Mouse (Mus musculus): ENCODE data around the gene Sh3rf1.

Gene Sh3rf1

DNA sequence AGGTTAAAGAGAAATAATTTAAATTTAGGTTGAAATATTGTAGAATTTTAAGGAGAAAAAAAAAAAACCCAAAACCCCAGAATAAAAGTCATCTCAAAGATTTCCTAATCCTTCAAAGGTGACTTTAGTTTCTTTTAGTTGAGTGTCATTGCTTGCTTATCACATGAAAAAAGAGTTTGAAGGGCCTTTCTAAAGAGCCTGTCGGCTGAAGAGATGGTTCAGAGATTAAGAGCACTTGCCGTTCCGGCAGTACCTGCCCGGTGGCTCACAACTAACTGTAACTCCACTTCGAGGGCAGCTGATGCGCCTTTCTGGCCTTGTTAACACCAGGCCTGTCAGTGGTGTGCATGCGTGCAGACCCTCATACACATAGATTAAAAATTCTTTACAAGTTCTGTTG, 41.2 kb downstream of the Sh3rf1 start:
- no peak for DNase-seq

DNA sequence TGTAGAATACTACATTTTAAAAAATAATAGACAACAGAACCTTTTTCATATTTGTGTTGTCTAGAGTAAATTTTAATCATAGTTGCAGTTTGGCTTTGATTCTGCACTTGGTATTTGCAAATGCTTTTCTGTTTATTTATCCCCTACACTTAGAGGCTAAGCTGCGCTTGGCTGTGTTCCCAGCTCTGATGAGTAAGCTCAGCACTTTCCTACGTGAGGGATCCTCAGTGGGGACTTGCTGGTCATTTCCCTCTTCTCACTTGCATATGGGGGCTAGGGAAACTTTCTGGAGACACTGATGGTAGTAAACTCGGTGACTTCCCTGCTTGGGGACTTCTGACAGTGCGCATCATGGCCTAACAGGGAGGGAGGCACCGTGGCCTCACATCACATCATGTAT, 41.7 kb downstream of the Sh3rf1 start:
- peak; percentile 87 for DNase-seq

DNA sequence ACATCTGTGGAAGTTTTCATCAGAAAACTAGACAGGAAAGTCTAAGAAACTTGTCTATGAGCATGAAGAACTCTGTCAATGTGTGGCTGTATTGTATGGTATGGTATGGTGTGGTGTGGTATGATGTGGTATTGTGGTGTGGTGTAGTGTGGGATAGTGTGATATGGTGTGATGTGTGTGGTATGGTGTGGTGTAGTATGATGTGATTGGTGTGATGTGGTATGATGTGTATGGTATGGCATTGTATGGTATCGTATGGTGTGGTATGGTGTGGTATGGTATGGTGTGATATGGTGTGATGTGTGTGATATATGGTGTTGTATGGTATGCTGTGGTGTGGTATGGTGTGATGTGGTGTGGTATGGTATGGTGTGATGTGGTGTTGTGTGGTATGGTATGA, 43.4 kb downstream of the Sh3rf1 start:
- no peak for DNase-seq

DNA sequence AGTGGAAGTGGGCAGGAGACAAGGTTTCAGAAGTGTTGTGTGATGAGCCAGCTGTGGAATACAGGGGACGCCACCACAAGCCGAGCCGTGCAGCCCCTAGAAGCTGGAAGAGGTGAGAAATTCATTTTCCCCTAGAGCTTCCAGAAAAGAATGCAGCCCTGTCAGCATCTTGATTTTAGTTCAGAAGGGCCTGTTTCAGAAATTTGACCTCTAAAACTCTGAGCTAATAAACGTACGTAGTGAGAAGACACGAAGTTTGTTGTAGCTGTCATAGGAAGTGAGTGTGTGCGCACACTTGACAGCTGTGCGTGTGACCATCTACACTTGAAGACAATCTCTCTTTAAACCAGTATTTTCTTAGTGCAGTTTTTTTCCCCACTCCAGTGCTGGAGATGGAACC, 44.0 kb downstream of the Sh3rf1 start:
- no peak for DNase-seq

DNA sequence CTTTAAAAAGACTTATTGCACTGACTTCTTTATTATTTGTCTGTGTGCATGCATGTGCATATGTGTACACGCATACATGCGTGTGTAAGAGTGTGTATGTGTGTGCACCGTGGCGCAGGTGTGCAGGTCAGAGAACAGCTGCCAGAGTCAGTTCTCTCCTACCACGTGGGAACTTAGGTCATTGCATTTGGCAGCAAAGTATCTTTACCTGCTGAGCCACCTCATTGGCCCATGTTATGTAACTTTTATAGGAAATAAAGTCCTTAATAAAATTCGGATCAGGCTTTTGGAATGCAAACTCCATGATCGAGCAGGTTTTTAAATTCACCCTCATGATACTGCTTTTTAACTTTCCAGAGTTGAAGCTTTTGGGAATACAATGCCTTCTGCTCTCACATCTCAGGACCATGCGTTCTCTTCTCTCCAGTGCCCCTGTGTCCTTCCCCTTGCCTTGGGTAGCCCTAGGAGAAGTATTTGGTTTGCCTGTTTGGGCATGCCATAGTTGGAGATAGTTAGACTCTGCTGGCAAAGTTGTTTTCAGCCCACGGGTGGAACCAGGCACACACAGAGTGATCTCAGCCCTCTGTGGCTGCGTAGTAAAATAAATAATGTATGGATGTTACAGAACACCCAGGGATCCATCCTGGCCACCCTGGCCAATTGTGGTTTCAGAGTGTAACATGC, 44.7 kb downstream of the Sh3rf1 start:
- no peak for DNase-seq

DNA sequence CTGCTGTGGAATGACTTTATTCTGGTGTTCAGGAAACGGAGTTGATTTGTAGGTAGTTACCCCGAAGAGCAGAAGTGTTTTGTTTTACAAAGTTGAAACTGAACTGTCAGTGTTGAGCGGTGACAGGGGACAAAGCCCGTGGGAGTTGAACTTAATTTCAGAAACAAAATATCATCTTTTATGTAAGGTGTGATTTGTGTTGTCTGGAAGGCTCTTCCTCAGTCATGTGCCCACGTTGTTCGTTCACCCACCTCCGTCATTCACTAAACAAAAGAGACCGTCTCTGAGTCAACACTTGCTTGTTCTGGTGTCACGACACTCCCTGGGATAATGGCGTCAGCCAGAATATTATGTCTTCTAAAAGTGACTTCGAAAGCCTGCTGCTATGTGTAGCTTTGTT, 46.3 kb downstream of the Sh3rf1 start:
- no peak for DNase-seq

DNA sequence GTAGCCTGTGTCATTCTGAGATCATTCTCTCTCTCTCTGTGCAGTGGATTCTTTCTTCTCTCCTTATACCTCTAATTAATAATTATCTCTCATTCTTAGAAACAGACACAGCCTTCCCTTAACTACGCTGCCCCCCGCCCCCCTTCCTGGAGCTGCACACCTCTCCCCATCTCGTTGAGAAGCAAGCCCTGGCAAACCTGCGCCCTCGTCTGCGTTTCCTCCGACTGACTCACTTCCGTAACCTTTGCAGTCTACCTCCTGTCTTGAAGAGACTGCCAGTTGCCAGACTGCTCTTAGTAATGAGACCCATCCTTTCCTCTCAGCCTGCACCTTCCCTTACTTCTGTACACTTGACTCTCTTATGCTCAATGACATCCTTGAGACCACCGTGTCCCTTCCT, 46.9 kb downstream of the Sh3rf1 start:
- peak; percentile 64 for DNase-seq

DNA sequence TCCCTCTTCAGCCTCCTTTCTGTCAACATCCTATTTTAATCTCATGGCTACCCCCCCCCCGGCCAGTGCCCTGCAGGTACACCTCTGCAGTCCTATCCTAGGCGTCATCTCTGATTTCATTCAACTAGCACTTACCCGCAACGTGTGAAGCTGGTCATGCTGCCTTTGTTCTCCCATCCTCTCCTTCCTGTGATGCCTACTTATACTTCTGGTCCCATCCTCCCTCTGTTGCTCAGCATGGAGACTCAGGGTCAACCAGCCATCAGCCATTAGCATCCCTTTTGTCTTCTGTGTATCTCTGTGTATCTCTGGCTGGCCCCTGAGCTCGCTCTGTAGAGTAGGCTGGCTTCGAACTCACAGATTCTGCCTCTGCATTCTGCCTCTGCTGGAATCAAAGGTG, 47.3 kb downstream of the Sh3rf1 start:
- no peak for DNase-seq

DNA sequence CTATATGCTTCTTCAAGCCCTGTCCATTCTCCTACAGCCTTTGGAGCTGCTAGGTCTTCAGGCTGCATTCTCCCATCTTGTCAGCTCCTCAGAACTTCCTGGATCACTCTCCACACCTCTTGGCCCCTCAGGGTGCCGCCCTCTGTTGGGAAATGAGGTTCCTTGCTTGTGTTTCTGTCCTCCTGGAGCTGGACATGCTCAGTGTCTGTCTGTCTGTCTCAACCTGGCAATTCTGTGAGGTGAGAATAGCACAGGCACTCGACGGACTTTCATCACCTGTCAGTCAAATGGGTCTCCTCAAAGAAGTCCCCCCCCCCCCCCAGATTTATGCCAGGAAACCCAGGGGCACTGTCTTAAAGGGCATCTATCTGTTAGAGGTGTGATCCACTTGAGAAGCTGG, 49.2 kb downstream of the Sh3rf1 start:
- no peak for DNase-seq

DNA sequence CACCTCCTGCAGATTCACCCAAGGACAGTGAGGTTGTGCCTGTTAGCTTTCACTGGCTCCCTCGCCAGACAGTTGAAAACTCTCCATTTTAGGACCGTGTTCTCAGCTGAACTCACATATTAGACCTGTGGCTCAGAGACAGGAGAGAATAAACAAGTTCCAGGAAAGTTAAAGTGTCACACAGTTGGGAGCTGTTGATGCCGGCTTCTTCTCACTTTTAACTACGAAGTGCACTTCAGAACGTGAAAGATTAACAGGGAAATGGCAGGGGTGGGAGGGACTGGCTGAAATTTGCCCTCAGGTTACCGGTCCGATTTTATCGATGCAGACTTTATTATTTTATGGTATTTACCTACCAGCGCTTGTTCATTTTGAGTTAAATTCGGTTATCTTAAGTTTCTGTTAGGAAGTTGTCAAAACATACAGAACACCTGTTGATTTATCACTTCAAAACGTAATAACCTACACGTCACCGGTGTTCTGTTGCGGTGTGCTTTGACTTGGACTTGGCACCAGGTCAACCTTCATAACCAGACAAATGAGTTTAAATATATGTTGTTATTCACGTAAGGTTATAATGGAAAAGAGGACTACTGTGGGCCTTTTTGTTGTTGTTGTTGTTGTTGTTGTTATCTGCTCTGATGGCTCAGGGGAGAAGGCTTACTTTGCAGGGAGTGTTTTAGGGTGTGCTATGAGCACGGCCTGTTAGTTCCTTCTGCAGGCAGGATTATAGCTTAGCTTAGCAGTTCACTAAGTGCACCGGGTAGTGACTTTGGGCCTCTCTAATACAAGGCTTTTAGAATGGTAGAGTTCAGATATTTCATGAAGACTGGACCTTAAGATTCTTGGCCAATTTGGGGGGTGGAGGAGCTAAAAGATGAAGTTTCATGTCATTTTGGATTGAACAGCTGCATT, 49.9 kb downstream of the Sh3rf1 start:
- peak; percentile 51 for DNase-seq

DNA sequence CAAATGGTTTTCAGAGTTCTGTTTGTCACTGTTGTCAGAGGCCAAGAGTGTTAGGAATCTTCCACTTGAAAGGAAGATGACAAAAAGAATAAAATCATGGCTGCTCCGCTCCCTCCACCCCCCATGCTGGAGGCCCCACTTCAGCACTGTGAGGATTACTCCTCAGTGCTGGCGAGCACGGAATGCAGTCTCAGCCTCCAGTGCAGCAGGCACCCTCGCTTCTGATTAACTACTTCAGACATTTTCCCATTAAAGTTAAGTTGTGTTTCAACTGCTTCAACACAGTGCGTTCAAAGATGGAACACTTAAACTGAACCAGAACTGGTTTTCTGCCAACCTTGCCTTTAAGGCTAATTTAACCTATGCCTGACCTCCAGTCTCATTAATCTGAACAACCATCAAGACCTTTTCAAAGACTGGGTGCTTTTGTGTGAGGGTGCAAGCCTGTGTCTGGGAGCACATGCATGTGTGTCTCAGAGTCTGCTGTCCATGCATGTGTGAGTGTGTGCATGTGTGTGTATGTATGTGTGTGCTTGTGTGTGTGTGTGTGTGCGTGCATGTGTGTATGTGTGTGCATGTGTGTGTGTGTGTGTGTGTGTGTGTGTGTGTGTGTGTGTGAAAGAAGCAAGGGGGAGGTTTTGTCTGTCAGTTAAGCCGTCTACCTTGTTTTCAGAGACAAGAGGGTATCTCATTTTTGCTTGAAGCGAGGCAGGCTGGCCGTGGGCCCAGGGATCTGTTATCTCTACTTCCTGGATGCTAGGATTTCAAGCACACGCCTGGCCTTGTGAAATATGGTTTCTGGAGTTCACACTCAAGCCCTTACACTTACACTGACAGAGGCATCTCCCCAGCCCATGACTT, 51.2 kb downstream of the Sh3rf1 start:
- peak; percentile 74 for DNase-seq

DNA sequence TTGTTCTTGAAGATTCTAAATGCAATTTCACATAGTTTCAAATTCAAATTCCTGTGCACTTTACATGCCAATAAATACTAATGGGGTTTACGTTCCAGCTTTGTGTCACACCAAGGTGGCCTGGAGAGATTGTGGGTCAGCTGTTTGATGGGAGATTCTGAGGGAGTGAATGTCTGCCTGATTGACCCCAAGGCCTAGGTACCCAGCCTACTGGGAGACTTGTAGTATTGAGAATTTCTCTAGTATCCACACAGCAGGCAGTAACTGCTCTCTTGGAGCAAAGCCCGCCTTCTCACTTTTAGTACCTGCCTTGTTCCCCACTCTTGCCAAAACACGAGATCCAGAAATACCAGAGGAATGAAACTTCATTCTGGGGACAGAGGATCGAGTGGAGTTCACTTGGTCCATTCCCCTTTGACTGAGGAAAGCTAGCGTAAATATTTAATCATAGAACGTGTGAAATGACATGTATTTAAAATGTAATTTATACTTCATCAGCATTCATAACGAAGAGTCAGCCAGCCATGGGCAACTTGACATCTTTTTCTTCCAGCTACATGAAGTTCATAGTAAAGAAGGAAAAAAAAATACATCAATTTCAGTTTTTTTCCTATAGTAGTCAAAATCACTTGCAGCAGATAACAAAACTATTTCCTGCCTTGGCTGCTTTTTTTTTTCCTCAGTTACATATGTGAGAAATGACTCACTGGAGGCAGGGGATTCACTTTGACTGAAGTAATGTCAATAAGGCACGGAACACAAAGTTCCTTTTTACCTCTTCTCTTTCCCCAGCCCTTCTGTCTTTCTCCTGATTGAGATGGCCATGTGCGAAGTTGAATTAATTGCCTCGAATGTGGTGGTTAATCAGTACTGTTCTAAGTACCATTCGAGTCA, 52.0 kb downstream of the Sh3rf1 start:
- DNase-seq: peak; percentile 30

DNA sequence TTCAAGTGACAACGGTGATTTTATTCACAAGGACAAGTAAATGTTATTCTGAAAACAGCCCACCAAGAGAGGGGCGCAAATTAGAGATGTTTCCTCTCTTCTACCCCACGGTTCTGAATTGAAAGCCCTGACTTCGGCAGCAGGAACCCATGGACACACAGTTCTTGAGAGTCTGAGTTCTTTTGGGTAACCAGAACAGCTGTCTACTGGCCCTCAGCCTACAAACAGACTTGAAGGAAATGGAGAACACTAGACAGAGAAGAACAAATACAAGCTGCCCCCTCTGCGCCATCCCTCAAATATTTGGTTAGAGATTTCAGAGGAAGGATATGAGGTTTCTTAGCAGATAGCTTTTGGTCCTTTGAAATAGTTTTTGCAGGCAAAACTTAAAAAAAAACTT, 52.7 kb downstream of the Sh3rf1 start:
- peak; percentile 52 for DNase-seq

DNA sequence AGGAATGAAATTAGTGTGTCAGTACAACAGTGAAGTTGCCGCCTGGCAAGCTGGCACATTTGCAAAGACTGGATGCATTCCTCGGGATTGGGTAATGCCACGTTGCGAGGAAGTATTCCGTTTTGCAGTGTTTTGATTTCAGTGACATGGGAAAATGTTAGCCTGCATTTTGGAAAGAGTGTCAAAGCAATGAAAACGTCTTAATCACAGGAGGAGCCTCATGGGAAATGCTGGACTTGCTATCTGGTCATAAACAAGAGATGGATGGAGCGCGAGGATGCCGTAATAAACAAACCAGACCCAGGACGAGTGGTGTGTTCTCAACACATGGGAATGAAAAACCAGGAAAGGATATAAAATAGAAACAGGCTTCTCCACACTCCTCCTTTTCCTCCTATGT, 55.4 kb downstream of the Sh3rf1 start:
- no peak for DNase-seq

DNA sequence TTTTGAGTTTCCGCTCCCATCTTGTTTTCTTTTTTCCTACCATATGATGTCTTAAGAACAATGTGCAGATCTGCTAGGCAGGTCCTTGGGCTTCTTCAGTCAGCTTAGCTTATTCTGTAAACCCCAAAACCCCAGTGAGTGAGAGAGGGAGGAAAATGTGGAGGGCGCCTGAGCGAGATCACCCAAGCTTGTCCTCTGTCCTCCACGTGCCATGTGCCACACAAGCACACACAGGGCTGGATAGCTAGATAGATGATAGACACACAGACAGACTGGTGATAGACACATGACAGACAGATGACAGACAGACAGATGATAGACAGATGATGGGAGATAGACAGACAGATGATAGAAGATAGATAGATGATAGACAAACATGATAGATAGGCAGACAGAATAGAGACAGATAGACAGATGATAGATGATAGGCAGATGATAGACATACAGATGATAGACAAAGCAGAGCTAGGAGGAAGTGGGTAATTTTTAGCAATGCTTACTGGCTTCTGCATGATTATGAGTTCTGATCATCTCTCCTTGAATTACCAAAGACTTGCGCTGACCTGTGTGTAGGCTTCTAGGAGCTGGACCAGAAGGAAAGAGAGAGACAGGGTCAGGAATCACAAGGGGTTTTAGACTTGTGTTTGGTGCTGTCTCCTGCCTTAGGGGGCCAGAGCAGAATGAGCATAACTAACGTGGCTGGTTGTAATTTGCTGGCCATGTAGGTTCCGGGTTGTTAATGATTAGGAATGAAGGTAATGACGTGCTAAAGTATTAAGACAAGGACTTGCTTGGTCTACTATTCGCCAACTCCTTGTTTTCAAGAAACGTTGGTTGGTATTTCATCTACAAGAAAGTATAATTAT, 58.9 kb downstream of the Sh3rf1 start:
- no peak for DNase-seq

DNA sequence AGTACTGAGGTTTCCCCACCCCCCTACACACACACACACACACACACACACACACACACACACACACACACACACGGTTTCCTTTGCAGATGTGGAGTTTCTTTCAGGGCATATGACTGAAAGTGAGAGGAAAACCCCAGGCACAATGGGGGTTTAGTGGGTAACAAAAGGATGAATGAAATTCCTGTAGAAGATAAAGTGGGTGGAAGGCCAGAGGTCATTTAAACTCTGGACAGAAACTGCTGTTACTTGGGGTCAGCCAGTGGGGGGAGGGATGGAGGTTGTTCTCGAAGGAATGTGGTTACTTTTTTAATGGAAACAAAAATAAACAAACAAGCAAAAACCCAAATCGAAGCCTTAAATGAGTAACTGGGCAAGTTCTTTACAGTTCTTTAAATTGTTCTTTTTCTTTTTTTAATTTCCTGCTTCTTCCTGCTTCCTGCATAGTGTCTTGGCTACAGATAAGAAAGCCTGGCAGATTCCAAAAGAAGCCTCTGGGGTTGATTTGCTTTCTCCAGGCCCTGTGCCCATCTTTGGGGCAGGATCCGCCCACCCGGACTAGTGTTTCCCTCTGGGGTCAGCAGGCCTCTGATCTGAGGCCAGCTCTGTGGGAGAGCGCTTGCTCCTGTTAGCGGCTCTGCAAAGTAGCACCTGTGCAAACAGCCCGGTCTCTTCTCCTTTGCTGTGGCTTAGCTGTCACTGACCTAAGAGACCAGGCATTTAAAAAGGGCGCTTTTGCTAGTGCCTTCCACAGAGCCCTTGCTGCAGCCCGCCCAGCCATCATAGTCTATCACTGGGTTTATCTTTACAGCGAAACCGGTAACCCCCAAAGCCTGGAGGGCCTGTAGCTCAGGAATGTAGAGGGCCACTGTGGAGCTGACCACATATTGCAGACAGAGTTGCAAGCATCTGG, 59.8 kb downstream of the Sh3rf1 start:
- DNase-seq: peak; percentile 76

DNA sequence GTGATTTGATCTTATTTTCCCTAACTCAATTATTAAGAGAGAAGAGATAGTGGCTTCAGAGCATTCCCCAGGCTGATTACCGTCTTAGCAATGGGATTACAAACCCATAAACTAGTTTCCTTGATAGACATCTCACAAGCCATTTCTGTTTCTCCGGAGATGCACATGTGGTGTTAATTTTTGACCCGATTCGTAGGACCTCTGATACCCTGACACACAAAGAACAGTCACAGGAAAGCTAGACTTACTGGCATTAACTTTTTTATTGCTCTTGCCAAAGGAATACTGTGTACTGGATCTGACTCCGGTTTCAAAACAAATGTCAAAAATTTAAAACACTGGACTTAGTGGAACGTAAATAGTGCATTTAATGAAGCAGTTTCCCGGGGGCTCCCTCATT, 62.2 kb downstream of the Sh3rf1 start:
- DNase-seq: no peak

DNA sequence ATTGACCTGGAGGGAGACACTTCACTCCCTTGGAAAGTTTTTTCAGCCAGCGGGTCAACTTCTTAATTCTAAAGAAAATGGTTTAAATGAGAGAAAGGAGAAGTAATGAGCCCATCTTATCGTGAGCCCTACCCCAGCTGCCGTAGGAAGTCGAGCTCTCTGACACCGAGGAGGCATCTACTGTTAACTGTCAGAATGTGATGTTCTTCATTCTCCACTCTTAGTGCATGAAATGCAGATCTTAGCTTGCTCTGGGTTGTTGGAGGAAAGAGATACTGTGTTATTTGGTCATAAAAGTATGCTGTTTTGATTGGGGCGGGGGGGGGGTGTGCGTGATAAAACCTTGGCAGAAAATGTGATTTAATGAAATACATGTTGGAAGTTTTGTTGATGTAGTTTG, 62.7 kb downstream of the Sh3rf1 start:
- no peak for DNase-seq

DNA sequence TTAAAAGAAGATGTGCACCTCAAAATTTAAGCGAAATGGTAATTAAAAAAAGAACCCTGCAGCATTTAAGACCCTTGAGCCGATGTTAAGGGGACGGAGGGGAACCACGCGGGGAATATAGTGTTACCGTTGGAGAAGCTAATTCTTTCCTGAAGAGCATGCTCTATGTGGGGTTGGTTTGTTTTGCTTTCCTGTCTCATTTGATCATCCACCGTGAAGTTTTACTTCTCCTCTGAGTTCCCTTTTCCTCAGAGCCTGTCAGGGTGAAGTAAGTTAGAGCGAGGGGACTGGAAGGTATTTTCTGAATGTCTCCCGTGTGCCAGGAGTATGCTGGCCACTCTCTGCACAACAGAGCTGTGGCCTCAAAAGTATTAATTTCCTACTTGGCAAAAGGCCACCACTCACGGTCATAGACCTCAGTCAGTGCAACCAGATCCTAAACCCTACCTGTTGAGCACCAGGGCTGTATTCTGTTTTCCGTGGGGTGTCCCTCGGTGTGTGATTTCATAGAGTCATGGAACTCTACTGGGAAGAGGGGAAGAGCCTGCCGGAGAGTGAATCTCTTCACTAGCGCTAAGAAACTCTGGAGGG, 63.2 kb downstream of the Sh3rf1 start:
- DNase-seq: no peak

All from kidney, postnatal 10 days (tissue).